Mouse (Mus musculus) bone marrow, adult 2 months (tissue): ENCODE data around the gene Ankrd11.

Source experiments
- CTCF ChIP-seq: fragments of 200-500 bp; IDR thresholded peaks from 2 replicates; pipeline ENCODE4 v1.5.1; 2011; ENCODE audit warnings: low read length, control low read depth; ENCODE audit not compliant: control insufficient read depth, insufficient read depth
- POLR2A ChIP-seq: fragments of 200-500 bp; IDR thresholded peaks from 2 replicates; pipeline ENCODE4 v1.6.1; 2011; ENCODE audit warnings: low read depth, mild to moderate bottlenecking, control low read depth, low read length, borderline replicate concordance; ENCODE audit not compliant: control insufficient read depth

DNA sequence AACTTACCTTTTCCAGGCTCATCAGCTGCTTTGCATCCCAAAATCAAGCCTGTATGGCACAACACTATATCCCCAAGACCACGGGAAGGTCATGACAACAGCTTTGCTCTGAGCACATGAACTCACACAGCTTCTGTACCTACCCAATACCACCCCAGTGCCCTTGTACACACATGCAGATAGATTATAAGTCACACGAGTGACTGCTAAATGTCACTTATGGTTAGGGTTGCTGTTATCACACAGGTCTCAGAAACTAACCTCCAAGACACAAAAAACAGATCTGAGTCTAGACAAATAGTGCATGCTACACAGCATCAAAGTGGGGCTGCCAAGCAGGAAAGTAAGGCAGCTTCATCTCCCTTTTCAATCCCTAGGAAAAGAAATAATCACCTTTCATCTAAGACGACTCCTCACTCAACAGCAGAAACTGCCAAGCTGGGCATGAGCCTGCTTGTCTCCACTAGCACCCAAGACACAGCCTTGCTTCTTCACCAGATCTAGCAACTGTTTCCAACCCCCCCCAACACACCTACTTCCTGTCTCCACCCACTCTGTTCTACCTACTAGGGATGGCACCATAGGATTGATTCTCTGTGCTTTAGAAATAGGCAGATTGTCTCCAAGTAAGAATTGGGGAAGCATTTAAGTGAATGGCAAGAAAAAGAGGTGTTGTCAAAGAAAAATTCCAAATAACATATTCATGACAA lies 87.8 kb downstream of the Ankrd11 start:
- TF ChIP-seq CTCF (no peak), POLR2A (no peak)
